In the genomic region with DNA sequence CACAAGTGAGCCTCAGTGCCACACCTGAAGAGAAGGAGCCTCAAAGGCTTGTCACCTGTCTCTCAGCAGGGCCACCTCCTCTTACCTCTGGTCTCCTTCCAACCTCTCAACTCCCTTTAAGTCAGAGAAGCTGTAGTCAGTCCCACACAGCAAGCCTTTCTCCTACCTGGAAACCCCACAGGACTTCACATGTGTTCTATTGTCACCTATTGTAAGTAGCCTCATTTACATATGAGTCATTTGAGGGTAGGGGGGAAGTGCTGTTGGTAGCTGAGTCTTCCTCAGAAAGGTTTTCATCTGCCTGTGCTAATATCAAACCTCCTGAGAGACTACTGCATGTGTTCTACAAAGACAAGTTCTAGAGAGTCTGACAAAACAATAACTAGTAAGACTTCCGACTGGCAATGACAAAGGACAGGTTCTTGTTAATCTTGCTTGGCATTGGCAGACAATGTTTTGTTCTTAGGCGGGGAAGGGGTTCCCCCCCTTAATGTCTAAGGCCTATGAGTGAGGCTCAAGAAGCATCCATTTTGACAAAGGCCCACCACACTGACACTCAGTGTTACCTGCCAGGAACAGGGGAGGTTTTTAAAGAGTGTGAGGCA, we compare ENCODE assay signal across 8 mouse cellular contexts. TPM values are rescaled to one million over a fixed set of nuclear protein-coding genes. Genes with fewer than 3 reads are reported as not detected.
DNase-seq lines count a peak whose midpoint lies in the region; ATAC-seq and TF ChIP-seq lines count a peak whose summit lies in the region.

No protein-coding gene starts in this region.

- no peaks in the 10 kb centered on the region for H3K9me3 ChIP-seq in heart, embryonic 13.5 days
- H3K9me3 ChIP-seq in forebrain, embryonic 12.5 days, result no peaks in the 10 kb centered on the region
- no peaks in the 10 kb centered on the region for H3K9me3 ChIP-seq in liver, embryonic 15.5 days (replicated peaks)

- TF ChIP-seq CTCF in gastrocnemius, adult 2 months (IDR thresholded peaks at IDR 0.05), result no peak

- peaks cover 37% of the 10 kb centered on the region for H3K4me1 ChIP-seq in heart, embryonic 13.5 days
- H3K4me1 ChIP-seq in forebrain, embryonic 12.5 days, result peaks cover 29% of the 10 kb centered on the region
- H3K4me1 ChIP-seq in liver, embryonic 15.5 days (replicated peaks), result peaks cover 52% of the 10 kb centered on the region

- peak overlapping the region; percentile 78 for H3K4me3 ChIP-seq in heart, embryonic 13.5 days
- peak overlapping the region; percentile 10; the same call in 1 of the 2 replicates for H3K4me3 ChIP-seq in forebrain, embryonic 12.5 days (replicated peaks)
- H3K4me3 ChIP-seq in liver, embryonic 15.5 days (replicated peaks), result peak overlapping the region; percentile 88
- H3K4me3 ChIP-seq in gastrocnemius, adult 2 months, result no peak overlapping the region; the same call in 1 of the 2 replicates

- intact Hi-C loops in heart, postnatal 10 days (cut with DNase I), result no loop called here
- intact Hi-C loops in gastrocnemius, adult 2 months (cut with DNase I), result no loop called here
- intact Hi-C loops in gastrocnemius, postnatal 36 days (cut with DNase I), result no loop called here

- H3K36me3 ChIP-seq in heart, embryonic 13.5 days, result peaks cover 8% of the 10 kb centered on the region
- H3K36me3 ChIP-seq in forebrain, embryonic 12.5 days (replicated peaks), result peaks cover 5% of the 10 kb centered on the region; the same call in 1 of the 2 replicates
- H3K36me3 ChIP-seq in liver, embryonic 15.5 days (replicated peaks), result peaks cover 25% of the 10 kb centered on the region

- DNase-seq in heart, postnatal 10 days, result no peak
- peak; percentile 43 for DNase-seq in CD4-positive helper T cell, adult 2 months (ENCODE audit: low read depth, low spot score)
- no peak for DNase-seq in retina, embryonic 14.5 days (ENCODE audit: low spot score)
- no peak for DNase-seq in gastrocnemius, adult 2 months
- DNase-seq in gastrocnemius, postnatal 36 days, result no peak

- H3K27ac ChIP-seq in heart, embryonic 13.5 days (replicated peaks), result no peak overlapping the region
- no peak overlapping the region for H3K27ac ChIP-seq in forebrain, embryonic 12.5 days
- H3K27ac ChIP-seq in liver, embryonic 15.5 days (replicated peaks), result peak overlapping the region; percentile 97
- no peak overlapping the region for H3K27ac ChIP-seq in gastrocnemius, adult 2 months

- no peak overlapping the region for H3K9ac ChIP-seq in heart, embryonic 13.5 days
- H3K9ac ChIP-seq in forebrain, embryonic 12.5 days, result 0 out of 2 replicates have a peak overlapping the region, but pooled peaks have one; percentile 25
- H3K9ac ChIP-seq in liver, embryonic 15.5 days, result peak overlapping the region; percentile 52

- 53% methylated on average over 2 of the region's 2 CpGs for WGBS in heart, embryonic 13.5 days
- WGBS in forebrain, embryonic 12.5 days, result 38% methylated on average over 2 of the region's 2 CpGs
- WGBS in liver, embryonic 15.5 days (ENCODE audit: insufficient replicate concordance), result 39% methylated on average over 2 of the region's 2 CpGs

- peak overlapping the region; percentile 92 for H3K4me2 ChIP-seq in heart, embryonic 13.5 days
- no peak overlapping the region; the same call in 1 of the 2 replicates for H3K4me2 ChIP-seq in forebrain, embryonic 12.5 days
- peak overlapping the region; percentile 98 for H3K4me2 ChIP-seq in liver, embryonic 15.5 days

- no peaks in the 10 kb centered on the region for H3K27me3 ChIP-seq in heart, embryonic 13.5 days (replicated peaks)
- no peaks in the 10 kb centered on the region for H3K27me3 ChIP-seq in forebrain, embryonic 12.5 days
- no peaks in the 10 kb centered on the region for H3K27me3 ChIP-seq in liver, embryonic 15.5 days

- no peak for ATAC-seq in heart, embryonic 13.5 days (ENCODE audit: extremely low read depth, insufficient number of reproducible peaks, low FRiP score, low TSS enrichment)
- no peak for ATAC-seq in forebrain, embryonic 12.5 days (ENCODE audit: low FRiP score)
- no peak for ATAC-seq in liver, embryonic 15.5 days (ENCODE audit: insufficient read depth)

RNA-seq across cellular contexts. Expression of gene Amfr, which starts 2.4 kb away (rescaled TPM):
- polyA plus RNA-seq in heart, embryonic 13.5 days (2015; fragmentation: Nextera tagmentation; extraction: Ambion mirVana), result 41.8 and 44.8 TPM in 2 replicates
- total RNA-seq in heart, postnatal 10 days (2021), result 100 to 1,000 TPM; 125 to 126 TPM
- 66.3 and 68.5 TPM in 2 replicates for polyA plus RNA-seq in forebrain, embryonic 12.5 days (2016; fragmentation: Nextera tagmentation; extraction: Ambion mirVana)
- 52.2 and 59.4 TPM in 2 replicates for polyA plus RNA-seq in liver, embryonic 15.5 days (2015; fragmentation: Nextera tagmentation; extraction: Ambion mirVana)
- total RNA-seq in gastrocnemius, adult 2 months (2021), result 100 to 1,000 TPM in 1 of 2 experiments, 10 to 100 TPM in 1; 97.5 to 101 TPM
- total RNA-seq in gastrocnemius, postnatal 36 days (2021), result 10 to 100 TPM; 85.5 to 94.4 TPM

RNA-seq across cellular contexts. Expression of gene Nudt21, which starts 26.6 kb away (rescaled TPM):
- polyA plus RNA-seq in heart, embryonic 13.5 days (2015; fragmentation: Nextera tagmentation; extraction: Ambion mirVana), result 73.6 and 74.6 TPM in 2 replicates
- total RNA-seq in heart, postnatal 10 days (2021), result 10 to 100 TPM; 36.7 to 43.2 TPM
- 205 and 206 TPM in 2 replicates for polyA plus RNA-seq in forebrain, embryonic 12.5 days (2016; fragmentation: Nextera tagmentation; extraction: Ambion mirVana)
- polyA plus RNA-seq in liver, embryonic 15.5 days (2015; fragmentation: Nextera tagmentation; extraction: Ambion mirVana), result 70.5 and 74.4 TPM in 2 replicates
- total RNA-seq in gastrocnemius, adult 2 months (2021), result 10 to 100 TPM in 1 of 2 experiments, 1 to 10 TPM in 1; 8.0 to 15.0 TPM
- 10 to 100 TPM in 1 of 2 experiments, 1 to 10 TPM in 1; 8.7 to 11.9 TPM for total RNA-seq in gastrocnemius, postnatal 36 days (2021)

RNA-seq across cellular contexts. Expression of gene Ogfod1, which starts 26.8 kb away (rescaled TPM):
- 9.2 TPM in 2 replicates for polyA plus RNA-seq in heart, embryonic 13.5 days (2015; fragmentation: Nextera tagmentation; extraction: Ambion mirVana)
- 10 to 100 TPM; 25.0 to 26.2 TPM for total RNA-seq in heart, postnatal 10 days (2021)
- 15.0 and 15.9 TPM in 2 replicates for polyA plus RNA-seq in forebrain, embryonic 12.5 days (2016; fragmentation: Nextera tagmentation; extraction: Ambion mirVana)
- polyA plus RNA-seq in liver, embryonic 15.5 days (2015; fragmentation: Nextera tagmentation; extraction: Ambion mirVana), result 4.2 and 4.9 TPM in 2 replicates
- 10 to 100 TPM; 23.0 to 27.4 TPM for total RNA-seq in gastrocnemius, adult 2 months (2021)
- total RNA-seq in gastrocnemius, postnatal 36 days (2021), result 10 to 100 TPM; 21.8 to 22.9 TPM
